Mouse (Mus musculus) layer of hippocampus, adult 18-20 months (tissue): ENCODE data around the gene Klhdc1. TPM values are rescaled to one million over a fixed set of nuclear protein-coding genes. Genes with fewer than 3 reads are reported as not detected.

Experiments
- DNase-seq, 2 experiments: peaks; one replicate each; pipeline ENCODE4 v3.0.0; 2022; ENCODE audit warnings: low spot score in 2 of 2
- total RNA-seq, 2 experiments: library from RNA; stranded (reverse); gene quantifications; 2 replicates each; pipeline ENCODE4 v1.2.3; 2021

Klhdc1 gene
- total RNA-seq, 2 experiments from 2014 or later = 18.8 to 19.4 TPM

DNA sequence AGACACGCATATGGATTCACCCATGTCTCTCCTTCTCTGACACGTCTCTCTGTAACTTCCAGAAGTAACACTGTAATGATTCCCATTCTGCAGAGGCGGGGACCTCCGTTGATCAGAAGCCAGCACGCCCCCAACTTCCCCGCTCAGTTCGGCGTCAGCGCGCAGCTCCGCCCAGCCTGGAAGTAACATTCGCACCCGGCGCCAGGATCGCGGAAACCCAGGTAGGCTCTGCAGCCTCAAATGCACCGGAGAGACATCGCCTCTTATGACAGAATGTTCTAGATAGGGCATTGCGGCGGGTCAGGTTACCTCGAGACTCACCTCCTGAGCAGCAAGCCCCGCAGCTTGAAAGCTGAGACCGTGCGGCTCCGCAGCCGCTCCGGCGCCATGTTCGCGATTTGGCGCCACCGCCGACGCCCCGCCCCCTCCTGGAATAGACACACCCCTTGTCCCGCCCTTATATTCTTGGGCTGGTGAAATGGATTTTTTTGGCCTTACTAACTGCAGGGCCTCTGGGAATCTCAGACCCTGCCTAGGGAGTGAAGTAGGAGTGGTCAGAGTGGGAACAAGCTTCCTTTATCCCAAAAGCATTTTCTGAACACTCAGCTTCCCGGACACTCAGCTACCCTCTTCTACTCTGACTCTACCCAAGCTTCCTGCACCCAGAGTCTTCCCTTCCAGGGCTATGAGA is 13.1 kb upstream of the Klhdc1 start, which contains the start of gene Pole2:
Gene Pole2, minus strand, starts transcription at position 420 of the 691 bp plus-strand sequence.
- peak; percentile 76 to 88 for DNase-seq

- no peak for DNase-seq
Observed at GRCm38 (mm10) chr12:69229251-69229650, 11.7 kb upstream of the Klhdc1 start.

- no peak for DNase-seq
Observed at GRCm38 (mm10) chr12:69235782-69236181, 5.2 kb upstream of the Klhdc1 start.

DNA sequence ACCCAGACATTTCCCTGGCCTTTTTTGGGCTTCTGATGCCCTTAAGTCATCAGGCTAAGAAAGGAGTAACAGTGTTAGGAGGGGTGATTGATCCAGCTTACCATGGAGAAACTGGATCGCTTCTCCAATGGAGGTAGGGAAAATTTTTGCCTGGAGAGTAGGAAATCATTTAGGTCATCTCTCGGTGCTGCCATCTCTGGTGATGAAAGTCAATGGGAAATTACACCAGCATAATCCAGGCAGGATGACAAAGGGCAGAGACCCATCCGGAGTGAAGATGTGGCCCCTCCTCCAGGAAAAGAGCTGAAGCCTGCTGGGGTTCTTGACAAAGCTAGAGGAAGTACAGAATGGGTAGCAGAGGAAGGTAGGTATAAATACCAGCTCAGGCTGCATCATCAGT is 2.7 kb upstream of the Klhdc1 start:
- no peak for DNase-seq

- no peak for DNase-seq
Observed at GRCm38 (mm10) chr12:69241405-69241770, 412 bp downstream of the Klhdc1 start.

DNA sequence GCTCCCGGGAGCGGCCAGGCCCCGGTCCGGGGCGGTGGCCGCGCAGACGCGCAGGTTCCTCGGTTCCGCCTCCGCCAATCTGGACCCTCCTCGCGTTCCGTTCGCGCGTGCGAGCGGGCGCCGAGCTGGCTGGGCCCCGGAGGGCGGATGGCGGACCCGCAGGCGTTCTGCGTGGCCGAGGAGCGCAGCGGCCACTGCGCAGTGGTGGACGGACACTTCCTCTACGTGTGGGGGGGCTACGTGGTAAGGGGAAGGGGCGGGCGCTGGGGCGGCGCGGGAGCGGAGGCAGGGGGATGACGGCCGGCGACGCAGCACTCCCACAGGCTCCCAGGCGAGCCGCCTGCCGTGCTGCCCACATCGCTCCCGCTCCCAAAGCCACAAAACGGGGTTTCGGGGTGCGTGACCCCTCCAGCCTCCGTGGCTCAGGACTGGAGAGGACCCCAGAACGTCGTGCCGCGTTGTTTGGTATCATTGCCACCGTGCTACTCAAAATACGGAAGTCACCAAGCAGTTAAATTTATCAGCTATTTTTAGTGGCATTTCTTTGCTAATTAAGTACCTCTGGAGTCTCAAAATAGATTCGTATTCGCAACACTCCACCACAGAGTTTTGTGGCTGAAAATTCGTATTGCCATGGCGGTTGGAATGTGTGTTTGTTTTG is 925 bp downstream of the Klhdc1 start:
- DNase-seq = peak; percentile 56 to 70

- DNase-seq = no peak
Observed at GRCm38 (mm10) chr12:69249766-69250165, 8.8 kb downstream of the Klhdc1 start.

DNA sequence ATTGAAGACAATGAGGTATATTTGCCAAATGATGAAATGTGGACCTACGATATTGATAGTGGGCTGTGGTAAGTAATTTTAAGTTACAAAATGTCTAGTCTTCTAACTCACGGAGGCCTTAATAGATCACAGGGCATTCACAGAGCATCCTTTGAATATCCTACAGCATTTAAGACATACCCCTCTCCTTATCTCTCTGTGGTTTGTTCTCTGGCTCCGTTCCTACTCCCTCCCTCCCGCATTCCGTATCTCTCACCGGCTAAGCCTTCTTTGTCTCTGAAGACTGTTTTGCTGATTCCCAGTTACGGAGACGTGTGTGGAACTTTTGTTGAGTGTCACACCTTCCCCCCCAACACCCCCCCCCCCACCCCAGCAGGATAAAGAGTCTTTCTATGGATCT is 9.8 kb downstream of the Klhdc1 start:
- DNase-seq = no peak

DNA sequence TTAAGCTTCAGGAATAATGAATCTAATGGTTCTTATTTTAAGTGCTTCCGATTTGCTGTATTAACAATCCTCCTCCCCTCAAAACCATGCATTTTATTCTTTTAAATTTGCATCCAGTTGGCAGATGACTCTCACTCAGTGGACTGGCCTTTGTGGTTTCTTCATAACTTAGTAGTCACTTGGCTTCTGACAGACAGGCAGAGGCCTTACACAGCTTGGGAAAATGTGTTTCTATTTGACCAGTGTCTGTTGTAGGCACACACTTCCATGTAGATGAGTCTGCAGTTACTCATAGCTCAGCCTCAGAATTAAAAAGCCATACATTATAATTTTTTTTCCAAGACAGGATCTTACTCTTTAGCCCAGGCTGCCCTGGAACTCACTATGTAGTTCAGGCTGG is 12.8 kb downstream of the Klhdc1 start:
- no peak for DNase-seq

DNA sequence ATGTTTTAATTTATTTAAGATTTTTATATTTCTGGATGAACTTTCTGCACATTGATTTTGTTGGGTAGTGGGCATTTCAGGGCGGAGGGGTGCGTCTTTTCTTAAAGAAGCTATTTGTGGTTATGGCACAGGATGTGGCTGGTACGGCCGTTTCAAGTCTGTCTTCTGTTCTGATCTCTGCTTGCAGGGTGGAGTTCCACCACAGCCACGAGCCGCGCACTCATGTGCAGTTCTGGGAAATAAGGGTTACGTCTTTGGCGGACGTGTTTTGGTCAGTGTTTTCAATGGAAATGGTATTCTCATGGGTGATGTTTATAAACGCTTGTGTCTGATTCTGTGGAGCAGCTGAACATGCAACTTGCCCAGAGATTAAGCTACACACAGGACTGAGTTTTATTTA is 16.9 kb downstream of the Klhdc1 start:
- no peak for DNase-seq

DNA sequence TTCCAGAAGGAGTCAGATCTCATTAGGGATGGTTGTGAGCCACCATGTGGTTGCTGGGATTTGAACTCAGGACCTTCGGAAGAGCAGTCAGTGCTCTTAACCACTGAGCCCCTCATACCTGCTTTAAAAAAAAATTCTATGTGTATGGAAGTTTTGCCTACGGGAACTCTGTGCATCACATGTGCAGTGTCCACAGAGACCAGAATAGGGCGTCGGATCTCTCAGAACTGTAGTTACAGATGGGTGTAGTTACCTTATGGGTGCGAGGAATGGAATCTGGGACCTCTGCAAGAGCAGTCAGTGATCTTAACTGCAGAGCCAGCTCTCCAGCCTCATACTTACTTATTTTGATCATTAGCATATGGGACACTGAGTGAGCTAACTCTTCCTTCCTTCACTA is 21.3 kb downstream of the Klhdc1 start:
- no peak for DNase-seq

GRCm38 (mm10) chr12:69265031-69265430 is 24.1 kb downstream of the Klhdc1 start:
- DNase-seq = no peak

GRCm38 (mm10) chr12:69267956-69268632 is 27.1 kb downstream of the Klhdc1 start:
- DNase-seq = peak in 1 of 2 experiments; percentile 15

DNA sequence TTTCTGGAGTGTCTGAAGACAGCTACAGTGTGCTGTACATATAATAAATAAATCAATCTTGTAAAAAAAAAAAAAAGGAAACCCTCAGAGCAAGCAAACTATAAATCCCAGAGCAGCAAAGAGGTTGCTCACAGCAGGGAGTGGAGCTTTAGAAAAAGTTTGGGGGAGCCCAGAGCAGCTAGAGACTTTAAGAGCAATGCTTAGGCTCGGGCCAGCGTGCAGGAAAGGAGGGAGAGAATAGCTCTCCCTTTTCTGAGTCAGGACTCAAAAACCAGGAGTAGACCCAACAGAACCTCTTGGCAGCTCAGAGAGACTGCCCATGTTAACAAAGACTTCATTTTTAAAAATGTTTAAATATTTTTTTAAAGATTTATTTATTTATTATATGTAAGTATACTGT is 28.0 kb downstream of the Klhdc1 start:
- no peak for DNase-seq

DNA sequence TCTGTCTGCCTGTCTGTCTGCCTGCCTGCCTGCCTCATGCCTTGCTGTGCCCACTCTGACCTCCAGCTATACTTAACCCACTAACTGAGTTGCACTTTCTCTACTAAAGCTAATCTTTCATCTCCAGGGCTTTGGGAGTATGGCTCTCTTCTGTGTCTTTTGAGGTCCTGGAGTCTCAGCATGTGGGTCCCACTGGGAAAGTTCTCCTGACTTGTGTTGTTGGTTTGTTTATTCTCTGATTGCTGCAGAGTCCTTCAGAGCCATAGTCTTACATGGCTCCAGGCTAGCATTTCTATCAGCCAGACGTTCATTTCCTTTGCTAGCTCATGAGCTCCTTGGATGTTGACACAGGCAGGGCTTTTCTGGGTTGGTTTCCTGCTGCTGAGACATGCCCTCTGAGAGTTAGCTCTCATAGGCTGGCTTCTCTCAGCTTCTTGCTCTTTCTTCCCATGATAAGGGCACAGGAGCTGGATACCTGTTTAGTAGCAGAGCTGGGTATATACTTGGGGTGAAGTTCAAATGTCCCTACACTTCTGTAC is 39.0 kb downstream of the Klhdc1 start:
- DNase-seq = no peak

DNA sequence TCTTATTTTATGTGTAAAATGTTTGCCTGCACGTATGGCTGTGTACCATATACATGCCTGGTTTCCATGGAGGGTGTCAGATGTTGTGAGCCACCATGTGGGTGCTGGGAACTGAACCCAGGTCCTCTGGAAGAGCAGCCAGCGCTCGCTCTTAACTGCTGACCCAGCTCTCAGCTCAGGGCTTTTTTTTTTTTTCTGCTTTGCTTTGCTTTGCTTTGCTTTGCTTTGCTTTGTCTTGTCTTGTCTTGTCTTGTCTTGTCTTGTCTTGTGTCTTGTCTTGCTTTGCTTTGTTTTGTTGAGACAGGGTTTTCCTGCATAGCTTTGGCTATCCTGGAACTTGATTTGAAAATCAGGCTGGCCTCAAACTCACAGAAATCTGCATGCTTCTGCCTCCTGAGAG is 39.9 kb downstream of the Klhdc1 start:
- no peak for DNase-seq

- DNase-seq = no peak
Observed at GRCm38 (mm10) chr12:69283146-69283545, 42.2 kb downstream of the Klhdc1 start.

DNA sequence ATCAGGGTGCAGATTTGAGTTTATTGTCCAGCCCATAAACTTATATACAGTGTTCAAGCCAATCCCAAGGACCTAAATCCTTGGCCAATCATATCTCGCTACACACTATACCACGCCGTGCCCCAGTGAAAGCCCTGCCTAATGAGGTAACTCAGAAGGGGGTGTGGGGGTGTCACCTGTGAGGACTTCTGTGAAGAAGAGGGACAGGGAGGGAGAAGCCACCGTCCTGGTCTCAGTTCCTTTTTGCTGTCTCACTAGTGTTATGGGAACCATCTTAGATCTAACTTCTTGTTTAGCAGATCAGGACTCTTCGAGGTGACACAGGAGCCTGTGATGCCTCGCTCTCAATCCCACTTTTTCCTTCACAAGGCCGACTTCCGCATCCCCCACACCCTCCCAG is 46.6 kb downstream of the Klhdc1 start:
- no peak for DNase-seq

GRCm38 (mm10) chr12:69288699-69289098 is 47.7 kb downstream of the Klhdc1 start:
- DNase-seq = no peak

- DNase-seq = no peak
Observed at GRCm38 (mm10) chr12:69292401-69292800, 51.4 kb downstream of the Klhdc1 start.

DNA sequence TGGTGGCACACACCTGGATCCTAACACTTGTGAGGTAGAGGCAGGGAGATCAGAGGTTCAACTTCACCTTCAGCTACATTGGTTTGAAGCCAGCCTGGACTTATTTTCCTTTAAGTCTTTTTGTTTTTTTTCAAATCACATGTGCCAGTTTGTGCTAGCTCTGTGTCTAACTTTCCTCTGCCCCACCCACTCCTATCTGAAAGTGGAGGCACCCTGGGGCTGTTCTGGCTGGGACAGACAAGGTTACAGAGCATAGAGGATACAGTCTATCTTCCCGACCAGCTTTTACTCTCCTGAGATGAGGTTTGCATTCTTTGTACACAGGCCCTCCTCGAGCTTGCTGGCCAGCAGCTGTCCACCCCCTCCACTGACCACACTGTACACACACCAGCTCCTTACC is 52.8 kb downstream of the Klhdc1 start:
- DNase-seq = no peak

- DNase-seq = no peak
Observed at GRCm38 (mm10) chr12:69294936-69295335, 54.0 kb downstream of the Klhdc1 start.
